Mouse (Mus musculus): ENCODE measurements around the gene Syt12.

The Syt12 gene

DNA sequence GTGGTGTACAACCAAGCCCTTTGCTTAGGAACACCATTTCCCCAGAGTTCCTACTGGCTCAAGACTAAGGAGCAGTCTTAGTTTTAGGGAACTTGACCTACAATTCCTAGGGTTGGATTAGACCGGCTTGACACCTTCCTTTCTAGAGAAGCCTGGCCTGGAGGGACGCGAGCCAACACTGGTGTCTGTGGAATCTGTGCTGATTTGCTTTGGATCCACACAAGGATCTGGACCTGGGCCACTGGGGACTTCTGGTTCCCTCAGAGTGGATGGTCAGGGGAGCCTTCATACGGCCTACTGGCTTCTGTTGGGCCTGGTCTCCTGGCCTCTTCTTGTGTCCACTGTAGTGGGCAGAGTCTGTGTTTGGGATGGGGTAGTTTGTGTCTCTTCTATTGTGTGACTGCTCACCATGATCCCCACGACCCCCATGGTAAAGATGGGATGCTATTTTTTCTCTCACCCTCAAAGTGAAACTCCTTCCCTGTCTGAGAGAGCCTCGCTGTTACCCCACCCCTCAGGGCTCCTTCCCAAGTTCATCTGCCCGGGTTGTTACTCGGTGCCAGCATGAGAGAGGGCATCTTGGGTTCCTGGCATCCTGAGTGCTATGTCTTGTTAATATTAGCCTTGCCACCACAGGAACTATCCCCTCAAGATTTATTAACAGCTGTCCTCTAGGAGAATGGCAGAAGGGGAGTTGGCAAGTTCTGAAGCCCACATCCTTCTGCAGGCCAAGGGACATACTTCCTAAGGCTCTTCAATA is 30.4 kb downstream of the Syt12 start:
- DNase-seq (ENCODE audit: low spot score), result no peak

DNA sequence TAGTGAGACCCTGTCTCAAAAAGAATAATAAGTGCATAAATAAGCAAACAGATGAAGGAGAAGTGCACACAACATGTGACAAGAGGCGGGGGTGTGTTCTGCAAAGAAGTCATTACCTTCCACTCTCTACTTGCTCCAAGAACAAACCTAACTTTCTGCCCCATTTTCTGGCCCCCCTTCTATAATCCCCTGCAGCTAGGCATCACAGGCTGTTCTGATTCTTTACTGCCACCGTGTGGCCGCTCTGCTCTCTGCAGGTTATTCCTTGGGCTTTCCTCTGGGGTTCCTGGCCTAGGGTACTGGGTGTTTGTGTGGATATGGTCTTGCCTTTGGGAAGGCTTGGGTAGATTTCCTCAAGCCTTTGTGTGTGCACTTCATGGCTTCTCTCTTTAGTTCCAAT is 34.8 kb downstream of the Syt12 start:
- DNase-seq (ENCODE audit: low spot score), result peak; percentile 35

DNA sequence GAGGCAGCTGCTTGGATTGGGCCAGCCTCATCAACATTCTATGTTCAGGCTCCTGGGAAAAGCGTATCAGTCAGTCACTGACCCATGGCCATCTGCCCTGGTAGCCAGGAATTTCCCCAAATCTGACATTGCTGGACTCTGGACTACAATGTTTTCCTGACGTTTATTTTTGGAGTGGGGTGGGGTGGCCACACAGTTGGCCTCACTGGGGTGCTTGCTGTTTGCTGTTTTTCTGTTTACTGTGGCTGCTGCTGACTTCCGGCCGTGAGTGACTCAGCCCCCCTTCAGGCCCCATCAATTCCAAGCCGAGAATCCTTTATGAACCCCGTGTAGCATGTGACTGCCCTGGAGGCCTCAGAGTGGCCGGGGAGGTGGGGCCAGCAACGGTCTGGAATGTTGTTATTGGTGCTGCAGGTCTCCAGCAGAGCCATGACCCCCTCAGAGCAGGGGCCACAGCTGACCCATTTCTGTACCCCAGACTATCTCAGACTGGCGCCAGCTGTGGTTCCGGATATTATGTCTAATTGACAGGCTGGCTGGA is 35.6 kb downstream of the Syt12 start:
- peak; percentile 30 for DNase-seq (ENCODE audit: low spot score)

DNA sequence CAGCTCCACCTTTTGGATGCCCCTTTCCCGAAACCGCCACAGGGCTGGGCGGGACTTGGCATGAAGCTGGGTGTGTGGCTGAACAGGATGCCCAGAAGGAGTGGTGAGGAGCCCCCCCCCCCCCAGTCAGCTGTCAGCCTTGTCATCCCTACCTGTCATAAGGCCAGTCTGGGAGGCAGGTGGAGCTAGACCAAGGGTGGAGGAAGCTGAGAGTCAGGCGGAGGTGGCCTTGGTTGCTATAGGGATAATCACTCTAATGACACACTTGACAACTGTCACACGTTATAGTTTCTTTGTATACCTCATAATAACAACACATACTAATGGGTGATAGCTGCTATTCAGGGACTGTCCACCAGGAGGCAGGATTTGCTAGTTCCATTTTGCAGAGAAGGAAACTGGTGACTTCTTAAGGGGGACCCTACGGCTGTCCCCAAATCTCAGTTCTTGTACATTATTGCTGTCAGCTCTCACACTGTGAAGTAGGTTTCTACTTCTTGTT is 36.1 kb downstream of the Syt12 start:
- DNase-seq (ENCODE audit: low spot score), result no peak

DNA sequence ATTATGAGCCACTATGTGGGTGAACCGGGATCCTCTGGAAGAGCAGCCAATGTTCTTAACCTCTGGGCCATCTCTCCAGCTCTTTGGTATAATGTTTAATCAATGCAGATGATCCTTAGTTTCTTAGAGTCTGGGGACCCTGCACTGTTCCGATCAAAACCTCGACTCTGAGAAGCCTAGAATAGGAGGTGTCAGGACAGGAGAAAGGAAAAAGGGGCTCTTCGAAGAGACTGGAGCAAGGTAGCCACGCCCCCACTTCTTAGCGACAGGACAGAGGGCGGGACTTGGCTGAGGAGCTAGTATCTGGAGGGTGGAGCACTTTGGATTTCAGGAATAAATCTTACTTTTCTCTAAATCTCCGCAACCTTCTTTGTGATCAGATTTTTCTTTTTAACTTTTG is 37.0 kb downstream of the Syt12 start:
- DNase-seq (ENCODE audit: low spot score), result no peak

DNA sequence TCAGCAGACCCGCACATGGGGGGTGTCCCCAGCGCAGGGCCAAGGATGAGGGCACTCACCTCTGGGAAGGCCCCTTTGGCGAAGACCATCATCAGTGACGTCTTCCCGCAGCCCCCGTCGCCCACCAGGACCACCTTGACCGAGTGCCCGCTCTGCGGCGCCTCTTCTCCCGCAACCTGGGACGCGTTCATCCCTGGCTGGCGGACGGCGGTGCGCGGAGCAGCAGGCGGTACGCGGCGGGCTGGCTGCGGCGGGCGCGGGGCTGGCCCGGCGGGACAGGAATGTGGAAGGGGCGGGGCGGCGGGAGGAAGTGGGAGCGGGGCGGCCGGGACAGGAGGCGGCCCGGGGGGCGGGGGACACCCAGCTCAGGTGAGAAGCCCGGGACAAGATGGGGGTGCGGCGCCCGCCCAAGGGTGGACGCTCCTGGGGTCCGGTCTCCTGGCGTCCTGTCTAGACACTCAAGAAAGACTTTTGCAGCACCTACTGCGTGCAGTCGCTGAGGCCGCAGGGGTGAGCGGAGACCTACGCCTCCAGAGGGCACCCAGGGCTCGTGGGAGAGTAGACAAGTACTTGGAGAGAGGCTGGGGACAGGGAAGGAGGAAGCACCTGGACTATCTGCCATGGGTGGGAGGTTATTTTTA is 38.0 kb downstream of the Syt12 start, which contains the start of gene Rhod:
TSS of gene Rhod (minus strand) at position 272 of the 641 bp plus-strand sequence.
- DNase-seq (ENCODE audit: low spot score), result no peak

DNA sequence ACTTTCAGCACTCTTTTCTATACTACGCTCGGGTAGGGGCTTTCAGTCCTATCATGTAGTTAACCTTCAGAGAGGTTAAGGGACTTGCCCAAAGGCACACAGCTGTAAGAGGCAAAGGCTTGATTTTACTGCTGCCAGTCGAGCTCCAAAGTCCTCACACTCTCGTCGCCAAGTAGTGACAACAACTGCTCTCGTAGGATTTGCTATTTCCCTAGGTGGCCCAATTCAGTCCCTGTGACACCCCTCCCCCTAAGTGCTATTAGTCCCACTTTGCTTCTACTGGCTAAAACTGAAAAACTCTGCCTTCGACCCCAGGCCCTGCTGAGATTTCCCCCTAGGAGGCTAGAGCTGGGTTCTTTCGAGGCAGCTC is 38.5 kb downstream of the Syt12 start:
- no peak for DNase-seq (ENCODE audit: low spot score)

DNA sequence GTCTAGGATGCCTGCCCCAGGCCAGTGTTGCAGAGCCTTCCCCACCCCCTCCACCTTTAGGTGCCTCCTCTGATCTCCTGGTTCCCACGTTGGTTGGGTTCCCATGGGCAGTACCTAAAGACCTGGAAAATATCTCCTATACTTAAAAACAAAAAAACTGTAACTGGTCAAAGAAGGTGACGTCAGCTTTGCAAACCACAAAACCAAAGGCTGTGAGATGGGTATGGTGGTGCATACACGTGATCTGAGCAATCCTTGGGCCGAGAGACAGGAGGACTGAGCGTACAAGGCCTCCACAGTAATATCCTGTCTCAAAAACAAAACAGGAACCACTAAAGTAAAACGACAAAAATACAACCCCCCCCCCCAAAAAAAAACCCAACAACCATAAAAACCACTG is 39.4 kb downstream of the Syt12 start:
- no peak for DNase-seq (ENCODE audit: low spot score)

DNA sequence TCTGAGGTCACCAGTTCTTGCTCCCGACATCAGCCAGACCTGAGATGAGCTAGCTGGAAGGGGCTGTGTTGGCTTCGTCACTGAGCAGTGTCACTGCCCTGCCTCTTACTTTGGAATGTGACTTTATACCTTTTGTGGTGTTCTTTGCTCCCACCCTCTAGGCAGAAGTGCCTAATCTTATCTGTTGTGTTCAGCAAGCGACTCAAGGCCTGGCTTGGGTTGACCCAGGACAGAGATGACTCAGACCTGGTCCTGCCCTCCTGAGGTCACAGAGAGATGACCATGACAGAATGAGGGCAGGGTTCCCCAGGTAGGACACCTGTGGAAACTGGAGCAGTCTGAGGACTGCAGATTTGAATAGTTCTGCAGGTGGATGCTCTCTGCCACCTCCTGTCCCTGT is 41.0 kb downstream of the Syt12 start:
- DNase-seq (ENCODE audit: low spot score), result no peak

DNA sequence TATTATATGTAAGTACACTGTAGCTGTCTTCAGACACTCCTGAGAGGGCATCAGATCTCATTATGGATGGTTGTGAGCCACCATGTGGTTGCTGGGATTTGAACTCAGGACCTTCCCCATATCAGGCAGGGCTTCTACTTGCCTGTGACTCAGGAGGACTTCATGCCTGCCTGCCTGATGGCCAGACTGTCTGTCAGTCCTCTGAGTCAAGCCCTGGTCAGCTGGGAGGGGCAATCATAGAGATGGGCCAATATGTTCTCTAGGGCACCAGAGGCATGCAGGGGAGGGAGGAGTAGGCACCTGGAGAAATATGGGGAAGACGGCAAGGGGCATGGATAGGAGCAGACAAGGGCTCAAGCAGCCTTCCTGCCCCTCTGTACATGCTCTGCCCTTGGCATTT is 42.2 kb downstream of the Syt12 start:
- DNase-seq (ENCODE audit: low spot score), result no peak

DNA sequence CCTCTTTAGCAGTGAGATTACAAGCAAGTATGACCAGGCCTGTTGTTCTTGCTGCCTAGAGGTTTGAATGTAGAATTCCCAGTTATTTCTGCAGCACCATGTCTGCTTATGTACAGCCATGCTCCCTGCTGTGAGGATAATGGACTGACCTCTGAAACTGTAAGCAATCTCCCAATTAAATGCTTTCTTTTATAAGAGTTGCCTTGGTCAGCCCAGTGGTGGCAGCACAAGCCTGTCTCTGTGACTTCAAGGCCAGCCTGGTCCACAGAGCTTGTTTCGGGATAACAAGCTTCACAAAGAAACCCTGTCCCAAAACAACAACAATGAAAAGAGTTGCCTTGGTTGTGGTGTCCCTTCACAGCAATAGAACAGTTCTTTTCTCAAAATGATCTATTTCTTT is 43.5 kb downstream of the Syt12 start:
- DNase-seq (ENCODE audit: low spot score), result no peak

DNA sequence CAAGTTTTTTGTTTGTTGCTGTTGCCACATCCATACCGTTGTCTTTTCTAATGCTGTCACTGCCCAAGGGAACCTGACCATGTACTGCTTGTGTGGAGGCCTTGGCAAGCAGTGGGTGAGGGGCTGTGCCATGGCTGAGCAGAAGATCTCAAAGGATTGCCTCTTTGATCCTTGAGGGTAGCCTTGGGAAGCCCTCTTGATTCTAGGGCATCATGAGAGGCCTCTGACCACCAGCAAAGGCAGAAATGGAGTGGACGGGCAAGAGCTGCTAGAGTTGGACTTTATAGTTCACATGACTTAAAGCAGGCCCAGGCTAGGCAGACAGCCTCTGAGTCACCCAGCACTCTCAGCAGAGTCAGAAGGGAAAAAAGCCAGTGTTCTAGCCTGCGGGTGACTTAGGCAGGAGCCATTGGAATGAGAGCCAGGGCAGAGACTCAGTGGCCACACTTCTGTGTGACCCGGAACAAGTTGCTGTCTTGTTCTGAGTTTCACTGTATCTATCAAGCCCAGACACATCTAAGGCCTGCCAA is 47.1 kb downstream of the Syt12 start:
- no peak for DNase-seq (ENCODE audit: low spot score)

DNA sequence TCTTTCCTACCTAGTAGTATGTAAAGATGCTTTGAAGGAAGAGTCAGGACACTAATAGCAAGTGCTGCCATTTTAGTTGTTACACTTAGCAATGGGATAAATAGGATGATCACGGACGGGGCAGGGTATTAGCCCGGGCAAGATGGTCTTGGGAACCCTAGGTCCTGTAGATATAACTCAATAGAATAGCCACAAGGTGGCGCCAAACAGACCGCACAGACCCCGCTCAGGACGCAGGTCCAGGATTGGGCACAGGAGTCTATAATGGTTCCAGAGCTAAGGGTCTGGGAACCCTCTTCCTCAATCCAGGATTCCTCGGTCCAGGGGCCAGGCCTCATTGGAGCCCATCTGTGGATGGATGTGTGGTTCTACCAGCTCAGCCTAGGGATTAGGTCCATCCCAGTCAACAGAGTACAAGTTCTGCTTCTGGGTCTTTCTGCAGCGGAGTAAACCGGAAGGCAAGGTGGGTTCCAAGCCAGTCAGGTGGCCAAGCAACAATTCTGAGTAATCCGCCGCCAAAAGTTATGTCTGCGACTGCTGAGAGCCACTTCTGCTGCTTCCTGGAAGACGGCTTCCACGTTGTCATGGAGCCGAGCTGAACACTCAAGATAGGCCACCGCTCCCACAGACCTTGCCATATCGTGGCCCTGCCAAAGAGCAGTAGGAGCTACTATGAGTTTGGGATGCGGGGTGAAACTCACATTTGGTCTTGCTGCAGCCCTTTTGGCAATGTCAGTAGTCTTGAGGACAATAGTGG is 51.5 kb downstream of the Syt12 start:
- no peak for DNase-seq (ENCODE audit: low spot score)

DNA sequence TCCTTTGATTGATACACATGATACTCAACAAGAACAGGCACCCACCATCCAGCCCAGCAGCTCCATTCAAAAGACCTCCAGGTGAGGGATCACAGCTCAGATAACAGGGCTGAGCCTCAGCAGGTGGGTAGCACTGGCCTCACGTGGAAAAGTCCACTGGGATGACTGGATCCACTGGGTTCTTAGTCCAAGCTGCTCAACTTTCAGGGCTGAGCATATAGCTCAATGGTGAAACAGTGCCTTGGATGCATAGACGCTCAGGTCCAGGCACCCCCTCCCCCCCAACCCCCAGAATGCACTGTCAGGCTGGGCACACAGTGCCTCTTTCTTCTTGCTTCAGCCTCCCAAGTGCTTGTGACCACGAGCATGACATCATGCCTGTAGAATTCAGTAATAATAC is 54.2 kb downstream of the Syt12 start:
- DNase-seq (ENCODE audit: low spot score), result no peak

DNA sequence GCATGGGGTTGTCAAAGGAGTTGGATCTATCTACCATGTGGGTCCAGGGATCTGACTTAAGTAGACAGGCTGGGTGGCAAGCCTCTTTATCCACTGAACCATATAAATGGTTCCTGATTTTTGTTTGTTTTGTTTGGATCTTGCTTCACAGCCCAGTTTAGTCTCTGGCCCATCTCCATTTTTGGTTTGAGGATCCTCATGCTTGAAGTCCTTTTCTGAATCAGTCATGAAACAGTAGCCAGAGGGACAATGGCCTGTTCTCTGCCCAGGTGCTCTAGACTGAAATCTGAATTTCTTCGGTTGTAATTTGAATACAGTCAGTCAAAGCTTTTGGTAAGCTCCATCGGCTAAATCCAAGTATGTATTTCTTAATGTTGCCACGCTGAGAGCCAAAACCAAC is 54.7 kb downstream of the Syt12 start:
- no peak for DNase-seq (ENCODE audit: low spot score)

DNA sequence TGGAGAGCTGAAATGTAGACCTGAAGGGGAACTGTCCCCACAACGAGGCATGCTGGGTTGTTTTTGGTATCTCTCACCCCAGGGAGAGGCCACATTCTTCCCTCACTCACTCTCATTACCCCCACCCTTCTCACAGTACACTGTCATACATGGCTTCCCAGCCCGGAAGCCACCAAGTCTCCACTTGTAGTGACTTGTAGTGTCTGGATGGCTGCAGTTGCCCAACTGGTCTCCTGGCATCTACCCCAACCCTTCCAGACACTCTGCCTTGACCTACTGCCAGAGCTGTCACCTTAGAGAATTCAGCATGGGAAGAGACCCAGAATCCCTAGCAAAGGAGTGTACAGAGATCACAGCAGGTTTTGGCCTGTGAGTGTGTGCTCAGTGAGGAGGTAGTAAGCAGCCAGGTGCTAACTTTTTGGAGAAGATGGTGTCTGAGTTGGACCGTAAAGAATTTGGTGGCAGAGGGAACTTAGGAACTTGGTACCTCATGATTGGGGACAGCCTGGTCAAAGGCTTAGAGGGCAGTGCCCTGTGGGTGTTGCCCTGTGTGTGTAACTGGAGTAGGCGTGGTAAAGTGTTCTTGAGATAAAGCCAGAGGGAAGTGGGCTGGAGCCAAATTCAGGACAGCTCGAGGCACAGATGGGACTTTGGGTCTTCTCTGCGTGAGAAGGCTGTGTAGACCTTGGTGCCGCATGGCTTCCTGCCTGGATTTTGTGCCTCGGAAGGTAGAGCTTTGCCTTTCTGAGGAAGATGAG is 56.9 kb downstream of the Syt12 start:
- no peak for DNase-seq (ENCODE audit: low spot score)

DNA sequence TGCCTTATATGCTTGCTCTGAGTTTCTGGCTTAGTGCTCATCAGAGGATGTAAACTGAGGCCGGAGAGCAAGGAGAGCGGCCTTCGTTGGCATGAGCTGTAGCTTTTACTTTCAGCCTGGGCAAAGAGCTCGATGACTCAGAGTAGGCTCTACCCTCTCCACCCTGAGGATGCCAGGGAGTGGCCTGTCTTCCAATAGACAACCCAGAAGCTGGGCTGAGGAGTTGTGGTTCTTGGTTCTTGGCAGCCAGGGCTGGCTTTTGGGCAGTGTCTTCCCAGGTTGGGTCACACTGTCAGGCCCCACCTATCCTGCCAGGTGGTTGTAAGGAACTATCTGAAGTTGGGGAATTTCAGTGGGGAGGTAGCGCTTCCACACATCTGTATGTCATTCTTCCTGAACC is 57.5 kb downstream of the Syt12 start:
- DNase-seq (ENCODE audit: low spot score), result no peak

DNA sequence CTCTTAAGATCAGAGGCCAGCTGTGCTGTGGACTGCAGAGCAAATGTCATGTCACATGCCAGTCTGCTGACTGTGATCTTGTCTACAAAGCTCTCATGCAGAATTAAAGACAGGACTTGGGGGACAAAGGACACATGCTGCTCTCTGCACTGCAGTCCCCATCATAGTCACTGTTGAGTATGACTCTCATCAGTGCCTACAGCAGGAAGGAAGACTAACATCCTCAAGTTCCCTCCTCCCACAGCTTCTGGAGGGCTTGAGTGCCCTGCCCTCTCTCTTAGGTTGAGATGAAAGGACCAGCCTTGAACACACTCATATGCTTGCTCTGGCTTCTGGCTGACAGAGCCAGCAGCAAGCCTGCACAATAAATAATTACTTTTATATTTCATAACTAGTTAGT is 59.5 kb downstream of the Syt12 start:
- DNase-seq (ENCODE audit: low spot score), result no peak

DNA sequence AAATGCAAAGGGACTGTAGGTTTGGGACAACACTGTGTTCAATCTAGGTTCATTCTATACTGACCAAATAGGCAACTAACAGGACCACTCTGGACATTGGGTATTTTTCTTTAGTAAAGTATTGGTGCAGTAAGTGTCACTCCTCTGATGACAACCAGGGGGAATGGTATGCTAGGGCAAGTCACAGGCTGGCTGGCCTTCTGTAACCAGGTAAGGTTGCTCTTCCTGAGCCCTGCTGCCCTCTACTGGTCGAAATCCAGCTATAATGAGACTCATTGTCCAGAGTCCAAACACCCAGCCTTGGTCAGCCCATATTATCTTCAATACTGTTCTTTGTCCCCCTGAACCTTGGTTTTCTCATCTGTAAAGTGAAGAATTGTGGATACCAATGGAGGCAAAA is 60.1 kb downstream of the Syt12 start:
- no peak for DNase-seq (ENCODE audit: low spot score)

DNA sequence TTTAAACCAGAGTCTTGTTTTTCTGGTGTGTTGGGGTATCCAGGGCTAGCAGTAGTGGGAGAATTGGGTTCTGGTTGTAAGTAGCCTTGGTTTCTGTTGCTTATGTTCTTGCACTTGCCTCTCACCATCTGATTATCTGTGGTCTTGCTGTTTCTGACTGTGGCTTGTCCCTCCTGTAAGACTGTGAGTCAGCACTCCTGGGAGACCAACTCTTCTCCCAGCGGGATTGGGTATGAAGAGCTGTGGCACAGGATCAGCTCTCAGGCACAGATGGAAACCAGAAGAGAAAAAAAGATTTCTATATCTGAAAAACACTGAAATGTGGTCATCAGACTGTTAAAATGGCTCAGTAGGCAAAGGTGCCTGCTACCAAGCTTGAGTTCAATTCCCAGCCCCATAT is 62.6 kb downstream of the Syt12 start:
- no peak for DNase-seq (ENCODE audit: low spot score)

DNA sequence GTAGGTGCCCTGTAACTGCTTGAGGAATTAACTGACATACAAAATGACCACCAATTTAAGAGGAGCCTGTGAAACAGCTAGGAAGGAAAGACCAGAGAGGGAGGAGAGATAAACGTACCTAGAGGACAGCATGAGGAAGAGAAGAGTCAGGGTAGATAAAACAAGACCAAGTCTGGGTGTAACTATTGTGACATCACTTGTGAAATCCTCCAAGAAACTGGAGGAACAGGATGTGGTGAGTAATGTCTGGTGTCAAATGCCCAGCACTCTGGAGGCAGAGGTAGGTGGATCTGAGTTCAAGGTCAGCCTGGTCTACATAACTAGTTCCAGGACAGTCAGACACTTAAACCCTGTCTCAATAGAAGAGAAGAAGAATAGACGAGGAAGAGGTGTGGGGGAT is 68.2 kb downstream of the Syt12 start:
- no peak for DNase-seq (ENCODE audit: low spot score)

DNA sequence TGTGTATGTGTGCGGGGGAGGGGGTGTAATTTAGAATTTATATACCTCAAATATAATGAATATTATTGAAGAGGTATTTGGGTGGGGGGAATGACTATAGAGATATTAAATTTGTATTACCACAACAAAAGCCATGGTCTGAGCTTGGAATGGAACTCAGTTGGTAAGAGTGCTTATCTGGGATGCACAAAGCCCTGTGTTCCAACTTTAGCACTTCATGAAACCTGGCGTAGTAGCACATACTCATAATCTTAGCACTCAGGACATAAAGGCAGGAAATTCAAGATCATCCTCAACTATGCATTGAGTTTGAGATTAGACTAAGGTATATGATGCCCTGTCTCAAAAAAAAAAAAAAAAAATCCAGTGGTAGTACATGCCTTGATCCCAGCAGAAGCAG is 72.4 kb downstream of the Syt12 start:
- DNase-seq (ENCODE audit: low spot score), result no peak

All from ovary, adult 18-20 months (tissue).